Mouse (Mus musculus): Measurements from ENCODE around the gene Espn. TPM values are rescaled to one million over a fixed set of nuclear protein-coding genes. Genes with fewer than 3 reads are reported as not detected.

Espn gene
- total RNA-seq, 2 experiments from 2014 or later: 2.8 to 3.0 TPM

DNA sequence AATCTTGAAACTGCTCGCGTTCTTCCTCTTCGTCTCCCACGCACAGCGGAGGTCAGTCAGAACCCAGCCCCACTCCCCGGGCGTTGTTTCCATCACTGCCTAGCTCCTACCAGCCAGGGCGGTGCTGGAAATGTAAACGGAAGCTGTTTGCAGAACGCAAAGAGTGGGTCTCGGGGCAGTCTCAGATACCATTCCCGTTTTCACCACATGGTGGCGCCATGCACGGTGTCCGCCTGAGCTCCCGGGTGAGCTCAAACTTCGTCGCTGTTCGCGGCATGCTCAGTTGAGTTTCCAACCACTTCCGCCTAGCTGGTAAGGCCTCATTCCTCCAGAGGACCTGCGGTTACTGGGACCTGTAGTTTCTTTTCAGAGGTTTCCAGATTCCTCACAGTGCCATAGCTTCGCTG lies 1.6 kb upstream of the Espn start:
- DNase-seq (ENCODE audit: low spot score in 2 of 2): peak; percentile 64 to 81

DNA sequence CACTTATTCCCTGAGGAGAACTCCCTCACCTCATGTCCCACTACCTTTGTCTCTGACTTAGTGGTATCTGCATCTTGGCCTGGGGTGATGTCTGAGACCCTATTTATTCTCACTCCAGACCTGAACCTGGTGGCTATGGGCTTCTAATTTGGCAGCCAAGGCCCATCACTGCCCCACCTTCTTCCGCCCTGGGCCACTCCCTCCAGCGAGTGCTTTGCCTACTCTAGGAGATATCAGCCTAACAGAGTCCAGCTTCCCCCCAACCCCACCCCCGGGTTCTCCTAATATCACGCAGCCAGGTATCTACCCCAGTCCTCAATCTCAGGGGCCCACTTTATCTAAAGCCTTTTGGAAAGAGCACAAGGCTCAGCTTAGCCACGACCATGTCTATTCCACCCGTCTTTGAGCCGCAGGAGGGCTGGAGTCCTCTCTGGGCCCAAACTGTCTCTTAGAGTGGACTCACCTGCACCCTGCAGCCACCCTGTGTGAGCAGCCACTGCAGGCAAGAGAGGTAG lies 663 bp downstream of the Espn start:
- DNase-seq (ENCODE audit: low spot score in 2 of 2): no peak

DNA sequence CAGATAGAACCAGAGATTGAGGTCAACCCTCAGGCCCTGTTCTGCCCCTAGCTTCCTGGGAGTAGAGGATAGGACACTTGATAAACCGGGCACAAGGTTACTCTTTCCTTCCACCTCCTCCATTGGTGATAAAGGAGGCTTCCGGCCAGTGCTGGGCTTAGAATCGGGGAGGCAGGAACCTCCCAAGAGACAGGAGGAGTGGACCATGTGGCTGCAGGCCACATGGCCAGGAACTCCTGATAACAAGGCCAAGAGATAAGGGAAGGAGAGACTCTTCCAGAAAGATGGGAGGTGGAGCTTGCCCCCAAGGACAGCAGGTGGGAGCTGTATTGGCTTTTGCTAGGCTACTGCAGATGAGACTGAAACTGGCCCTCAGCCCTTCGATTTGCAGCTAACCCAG lies 1.6 kb downstream of the Espn start:
- DNase-seq (ENCODE audit: low spot score in 2 of 2): no peak

DNA sequence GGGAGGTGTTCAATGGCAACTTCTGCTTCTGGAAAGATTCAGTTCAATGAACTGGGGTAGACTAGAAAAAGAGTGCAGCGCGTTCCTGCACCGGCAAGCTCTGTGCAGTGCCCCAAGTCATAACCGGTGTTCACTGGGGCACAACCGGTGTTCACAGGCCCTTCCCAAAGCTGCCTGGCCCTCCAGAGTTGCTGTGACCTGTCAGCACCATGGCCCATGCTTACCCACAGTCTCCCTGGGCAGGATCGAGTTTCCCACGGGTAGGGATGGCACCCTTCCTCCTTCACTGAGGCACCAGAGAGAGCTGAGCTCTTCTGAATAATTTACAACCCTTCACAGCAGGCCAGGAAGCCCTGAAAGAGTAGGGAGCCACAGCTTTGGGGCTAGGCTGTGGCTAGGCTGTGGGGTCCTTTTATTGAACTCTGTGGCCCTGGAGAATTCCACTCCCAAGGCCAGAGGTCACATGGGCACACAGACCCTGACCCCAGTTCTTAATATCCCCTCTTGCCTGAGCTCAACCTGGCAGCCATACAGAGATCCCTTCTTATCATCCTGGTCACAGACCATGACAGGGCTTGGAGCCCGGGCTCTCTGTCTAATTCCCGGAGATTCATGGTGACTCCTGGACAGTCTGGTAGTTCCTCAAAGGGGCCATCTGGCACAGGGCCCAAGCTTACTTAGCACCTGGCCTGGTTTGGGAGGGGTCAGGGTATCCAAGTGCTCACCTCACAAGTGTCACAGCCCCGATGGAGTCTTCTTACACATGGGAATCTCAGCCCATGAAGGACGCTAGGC lies 5.9 kb downstream of the Espn start:
- no peak for DNase-seq (ENCODE audit: low spot score in 2 of 2)

DNA sequence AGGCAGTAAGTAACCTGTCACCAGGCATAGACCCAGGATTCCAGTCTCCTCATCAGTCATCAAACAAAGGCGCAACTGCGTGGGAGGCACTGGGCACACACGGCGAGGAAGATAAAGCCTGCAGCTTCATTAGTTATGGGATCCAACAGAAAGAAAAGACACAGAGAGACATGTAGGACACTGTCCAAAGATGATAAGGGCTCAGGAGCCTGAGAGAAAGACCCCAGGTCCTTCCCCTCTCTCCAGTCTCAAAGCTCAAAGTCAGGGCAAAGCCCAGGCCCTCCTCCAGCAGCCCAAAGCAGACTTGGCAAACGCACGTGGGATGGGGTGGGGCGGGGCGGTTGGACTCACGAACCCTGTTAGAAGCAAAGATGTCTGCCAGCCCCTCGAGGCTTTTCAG lies 6.7 kb downstream of the Espn start:
- DNase-seq (ENCODE audit: low spot score in 2 of 2): no peak

DNA sequence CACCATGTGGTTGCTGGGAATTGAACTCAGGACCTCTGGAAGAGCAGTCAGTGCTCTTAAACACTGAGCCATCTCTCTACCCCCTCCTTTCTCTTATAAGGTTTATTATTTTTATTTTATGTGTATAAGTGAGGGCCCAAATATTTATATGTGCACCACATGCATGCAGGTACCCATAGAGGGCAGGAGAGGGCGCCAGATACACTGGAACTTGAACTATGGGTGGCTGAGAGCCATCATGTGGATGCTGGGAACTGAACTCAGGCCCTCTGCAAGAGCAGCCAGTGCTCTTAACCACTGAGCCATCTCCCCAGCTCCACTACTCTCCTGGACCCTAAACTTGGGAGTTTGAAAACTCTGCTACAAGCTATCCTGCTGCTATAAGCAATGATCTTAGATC lies 8.5 kb downstream of the Espn start:
- DNase-seq (ENCODE audit: low spot score in 2 of 2): no peak

DNA sequence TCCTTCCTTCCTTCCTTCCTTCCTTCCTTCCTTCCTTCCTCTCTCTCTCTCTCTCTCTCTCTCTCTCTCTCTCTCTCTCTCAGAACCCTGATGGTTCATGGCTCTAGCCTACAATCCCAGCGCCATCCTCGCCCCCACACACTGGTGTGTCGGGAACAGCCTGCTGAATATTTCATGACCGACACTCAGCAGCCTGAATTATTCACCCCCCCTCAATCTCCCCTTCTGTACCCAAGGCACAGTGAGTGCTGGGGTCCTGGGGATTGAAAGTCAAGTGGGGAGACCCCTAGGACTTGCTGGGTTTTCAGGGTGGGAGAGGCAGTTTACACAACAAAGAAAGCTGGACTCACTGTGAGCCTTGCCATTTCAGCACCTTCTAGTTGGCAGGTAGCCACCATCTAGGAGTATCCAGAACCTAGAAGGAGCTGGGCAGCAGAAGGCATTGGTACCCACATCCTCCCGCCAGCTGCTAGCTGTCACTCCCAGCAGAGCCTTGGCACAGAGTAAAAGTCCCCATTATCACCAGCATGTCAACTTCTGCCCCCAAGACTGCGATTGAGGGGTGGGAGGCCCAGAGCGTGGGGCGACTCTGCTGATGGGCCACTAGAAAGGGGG lies 10.5 kb downstream of the Espn start:
- DNase-seq (ENCODE audit: low spot score in 2 of 2): peak in 1 of 2 experiments; percentile 67

DNA sequence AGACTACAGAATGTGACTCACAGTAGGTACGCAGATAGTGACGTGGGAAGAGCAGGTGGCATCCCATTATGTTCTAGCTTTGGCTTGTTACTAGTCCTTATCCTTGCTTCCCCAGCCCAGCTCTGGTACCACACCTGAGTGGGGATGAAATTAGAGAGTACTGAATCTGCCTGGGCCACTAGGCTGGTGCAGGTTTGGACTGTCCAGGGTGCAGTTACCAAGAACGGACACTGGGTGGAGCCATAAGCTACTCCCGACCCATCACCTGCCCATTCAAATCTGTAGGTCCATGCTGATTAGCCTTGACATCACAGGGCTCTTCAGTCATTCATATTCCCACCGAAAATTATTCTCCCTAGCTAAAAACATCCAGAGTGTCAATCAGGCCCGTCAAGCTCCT lies 11.7 kb downstream of the Espn start:
- peak in 1 of 2 experiments; percentile 51 for DNase-seq (ENCODE audit: low spot score in 2 of 2)

DNA sequence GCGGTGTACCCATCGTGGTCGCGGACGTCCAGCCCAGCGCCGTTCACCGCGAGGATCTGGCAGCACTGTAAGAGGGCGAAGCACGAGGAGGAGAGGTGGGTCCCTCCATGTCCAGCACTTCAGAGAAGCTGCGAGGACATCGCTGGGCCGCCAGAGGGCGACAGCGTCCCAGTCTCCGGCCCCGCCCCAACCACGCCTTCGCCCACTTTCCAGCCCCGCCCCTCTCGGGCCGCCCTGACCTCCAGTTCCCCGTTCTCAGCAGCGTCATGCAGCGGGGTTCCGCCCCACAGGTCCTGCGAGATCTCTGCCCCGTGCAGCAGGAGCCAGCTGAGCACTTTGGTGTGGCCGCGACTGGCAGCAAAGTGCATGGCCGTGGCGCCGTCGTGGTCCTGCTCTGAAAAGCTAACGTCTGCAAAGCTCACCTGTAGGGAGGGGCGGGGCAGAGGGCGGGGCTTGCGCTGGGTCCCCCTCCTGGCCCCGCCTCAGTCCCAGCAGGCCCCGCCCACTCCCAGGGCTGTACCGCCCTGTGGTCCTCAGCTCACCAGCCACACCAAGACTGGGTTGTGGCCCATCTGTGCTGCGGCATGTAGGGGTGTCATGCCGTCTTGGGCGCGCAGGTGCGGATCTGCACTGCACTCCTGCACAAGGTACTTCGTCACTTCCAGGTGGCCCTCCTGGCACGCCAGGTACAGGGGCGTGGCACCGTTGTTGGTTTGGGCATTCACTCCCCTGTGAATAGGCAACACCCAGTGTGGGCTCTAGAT lies 13.5 kb downstream of the Espn start:
- DNase-seq (ENCODE audit: low spot score in 2 of 2): peak in 1 of 2 experiments; percentile 78

DNA sequence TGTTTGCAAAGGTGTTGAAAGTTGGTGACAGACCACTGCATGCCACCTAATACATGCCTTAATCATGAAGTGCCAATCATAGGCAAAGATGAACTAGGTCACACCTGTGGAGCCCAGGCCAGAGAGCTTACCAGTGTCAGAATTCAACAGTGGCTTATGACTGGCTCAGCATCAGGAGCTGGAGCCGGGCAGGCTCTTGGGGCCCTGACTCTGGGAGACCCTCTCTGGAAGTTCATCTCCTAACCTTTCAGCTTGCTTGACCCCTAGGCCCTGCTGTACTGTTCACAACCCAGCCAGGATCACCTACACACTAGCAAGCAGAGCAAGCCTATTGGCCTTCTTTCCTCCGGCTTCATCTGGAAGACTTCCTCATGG lies 15.3 kb downstream of the Espn start:
- DNase-seq (ENCODE audit: low spot score in 2 of 2): no peak

DNA sequence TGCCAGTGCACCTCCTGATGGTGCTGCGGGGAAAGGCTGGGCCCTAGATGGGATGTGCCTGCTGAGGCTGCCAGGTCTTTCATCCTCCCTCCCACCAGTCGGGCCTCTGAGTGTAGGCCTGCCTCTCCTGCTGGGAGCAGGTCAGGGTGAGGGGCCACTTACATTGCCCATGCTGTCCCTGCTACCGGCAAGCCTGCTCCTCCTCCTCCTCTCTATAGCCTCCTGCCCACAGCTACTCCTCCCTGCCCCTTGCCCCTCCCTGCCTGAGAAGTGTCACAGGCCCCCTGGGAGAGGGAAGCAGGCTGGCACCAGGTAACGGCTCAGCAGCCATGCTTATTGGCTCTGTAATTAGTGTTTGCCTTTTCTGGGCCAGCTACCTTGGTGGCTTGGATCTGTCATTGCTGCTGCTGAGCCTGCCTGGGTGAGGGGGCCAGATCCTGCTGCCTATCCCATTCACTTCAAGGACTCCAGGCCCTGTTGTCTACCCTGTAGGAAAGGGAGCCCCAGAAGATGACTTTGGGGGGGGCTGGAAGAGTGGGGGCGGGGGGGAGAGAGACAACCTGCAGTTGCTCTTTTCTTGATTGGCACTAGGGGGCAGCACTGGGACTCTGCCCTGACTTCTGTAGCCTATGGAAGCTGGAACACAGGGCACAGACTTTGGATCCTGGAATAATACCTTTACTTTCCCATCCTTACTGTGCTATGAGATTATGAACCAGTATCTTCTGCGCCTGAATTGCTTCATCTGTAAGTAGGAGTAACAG lies 15.9 kb downstream of the Espn start:
- DNase-seq (ENCODE audit: low spot score in 2 of 2): no peak

DNA sequence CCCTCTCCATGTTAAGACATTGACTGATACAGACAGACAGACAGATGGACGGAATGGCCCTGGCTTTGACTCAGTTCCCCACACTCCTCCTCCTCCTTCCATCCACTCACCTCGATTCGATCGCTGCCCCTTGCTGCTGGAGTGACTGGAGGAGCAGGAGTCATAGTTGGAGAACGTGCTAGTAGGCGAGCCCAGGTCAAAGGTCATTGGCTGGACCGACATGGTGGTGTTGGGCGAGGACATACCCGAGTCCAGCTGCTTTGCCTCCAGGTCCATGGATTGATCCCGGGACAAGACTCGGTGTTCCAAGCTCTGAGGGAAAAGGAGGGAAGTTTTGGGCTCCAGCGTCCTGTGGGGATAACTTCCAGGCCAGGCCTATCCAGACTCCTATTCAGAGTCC lies 16.8 kb downstream of the Espn start:
- no peak for DNase-seq (ENCODE audit: low spot score in 2 of 2)

DNA sequence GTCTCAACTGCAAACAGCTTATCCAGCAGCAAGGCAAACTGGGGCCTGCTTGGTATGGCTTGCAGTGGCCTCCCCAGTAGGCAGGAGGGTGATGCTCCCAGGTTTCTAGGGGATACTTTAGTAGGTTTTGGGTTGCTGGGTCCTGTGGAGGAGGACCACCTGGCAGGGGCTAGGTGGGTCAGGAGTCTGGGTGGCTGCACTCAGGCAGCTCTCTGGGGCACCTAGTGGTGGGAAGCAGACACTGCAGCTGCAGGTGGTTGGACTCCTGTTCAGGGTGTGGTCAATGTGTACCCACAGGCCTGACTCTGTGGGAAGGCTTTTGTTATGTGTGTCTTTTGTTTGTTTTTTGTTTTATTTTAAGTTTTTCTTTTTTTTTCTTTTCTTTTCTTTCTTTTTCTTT lies 17.7 kb downstream of the Espn start:
- DNase-seq (ENCODE audit: low spot score in 2 of 2): peak in 1 of 2 experiments; percentile 53

DNA sequence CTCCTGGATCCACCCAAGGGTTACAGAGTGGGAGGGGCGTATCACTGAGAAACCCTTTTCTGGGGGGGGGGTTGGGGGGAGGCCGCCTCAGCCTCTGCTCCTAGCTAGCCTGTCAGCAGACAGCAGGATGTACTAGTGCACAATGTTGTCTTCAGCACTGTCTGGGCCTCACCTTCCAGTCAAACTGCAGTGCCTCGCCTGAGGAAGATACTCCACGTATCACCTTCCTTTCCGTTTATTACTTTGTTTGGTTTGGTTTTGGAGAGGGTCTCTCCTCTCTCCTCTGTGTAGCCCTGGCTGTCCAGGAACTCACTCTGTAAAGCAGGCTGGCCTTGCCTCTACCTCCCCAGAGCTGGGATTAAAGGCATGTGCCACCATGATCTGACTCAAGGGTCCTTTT lies 19.0 kb downstream of the Espn start:
- DNase-seq (ENCODE audit: low spot score in 2 of 2): no peak

DNA sequence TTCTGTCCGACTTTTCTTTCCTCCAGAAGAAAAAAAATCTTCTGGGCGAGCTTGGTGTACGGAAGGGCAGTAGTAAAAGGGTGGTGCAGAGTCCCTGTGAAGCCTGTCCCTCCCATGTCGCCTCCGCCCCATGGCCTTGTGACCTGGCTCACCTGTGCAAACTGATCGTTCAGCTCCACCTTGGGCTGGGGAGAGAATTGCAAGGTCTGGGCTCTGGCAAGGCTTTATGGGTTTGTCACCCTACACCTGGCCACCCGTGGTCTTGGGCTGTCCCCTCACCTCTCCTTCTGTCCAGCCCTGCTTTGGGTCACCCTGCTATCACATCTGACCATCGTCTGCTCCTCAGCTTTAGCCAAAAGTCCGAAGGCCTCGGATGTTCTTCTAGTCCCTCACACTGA lies 19.4 kb downstream of the Espn start:
- no peak for DNase-seq (ENCODE audit: low spot score in 2 of 2)

DNA sequence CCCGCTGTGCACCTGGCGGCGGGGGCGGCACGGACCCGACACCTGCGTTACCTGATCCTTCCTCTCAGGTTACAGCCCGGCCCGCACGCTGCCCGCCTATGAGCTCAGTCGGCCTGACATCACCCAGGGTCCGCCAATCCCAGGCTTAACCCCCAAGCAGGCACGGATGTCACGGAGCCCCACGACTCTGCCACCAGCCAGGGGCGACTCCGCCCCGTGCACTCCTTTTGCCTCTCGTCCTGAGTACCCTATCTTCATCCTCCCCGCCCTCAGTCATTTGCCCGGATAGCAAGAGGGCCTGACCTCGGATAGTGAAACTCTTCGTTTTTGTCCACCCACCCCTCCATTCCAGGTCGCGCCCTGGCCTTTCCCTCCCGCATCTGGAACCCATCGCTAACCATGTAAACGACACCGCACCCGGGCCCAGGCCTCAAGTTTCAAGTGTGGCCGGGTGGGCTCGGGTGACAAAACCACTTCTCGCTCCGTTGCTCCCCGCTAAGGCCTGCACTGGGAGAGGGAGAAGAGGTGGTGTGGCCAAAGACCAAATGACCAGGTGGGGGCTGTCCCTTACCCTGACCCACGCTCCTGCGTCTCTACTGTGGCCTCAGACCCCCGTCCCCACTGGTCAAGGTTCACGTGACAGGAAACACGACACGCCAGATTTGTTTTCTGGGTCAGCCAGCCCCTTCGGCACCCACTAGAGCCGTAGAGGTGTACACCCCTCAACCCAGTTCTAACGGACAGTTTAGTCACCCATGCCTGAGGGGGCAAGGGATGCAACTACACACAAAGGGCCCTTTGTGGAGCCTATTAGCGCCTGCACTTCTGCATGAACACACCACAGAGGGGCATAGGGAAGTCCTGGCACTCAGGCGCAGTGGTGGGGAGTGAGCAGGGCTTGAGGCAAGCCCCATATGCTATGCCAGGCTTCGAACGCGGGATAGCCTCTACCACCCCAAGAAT lies 20.1 kb downstream of the Espn start:
- DNase-seq (ENCODE audit: low spot score in 2 of 2): no peak

DNA sequence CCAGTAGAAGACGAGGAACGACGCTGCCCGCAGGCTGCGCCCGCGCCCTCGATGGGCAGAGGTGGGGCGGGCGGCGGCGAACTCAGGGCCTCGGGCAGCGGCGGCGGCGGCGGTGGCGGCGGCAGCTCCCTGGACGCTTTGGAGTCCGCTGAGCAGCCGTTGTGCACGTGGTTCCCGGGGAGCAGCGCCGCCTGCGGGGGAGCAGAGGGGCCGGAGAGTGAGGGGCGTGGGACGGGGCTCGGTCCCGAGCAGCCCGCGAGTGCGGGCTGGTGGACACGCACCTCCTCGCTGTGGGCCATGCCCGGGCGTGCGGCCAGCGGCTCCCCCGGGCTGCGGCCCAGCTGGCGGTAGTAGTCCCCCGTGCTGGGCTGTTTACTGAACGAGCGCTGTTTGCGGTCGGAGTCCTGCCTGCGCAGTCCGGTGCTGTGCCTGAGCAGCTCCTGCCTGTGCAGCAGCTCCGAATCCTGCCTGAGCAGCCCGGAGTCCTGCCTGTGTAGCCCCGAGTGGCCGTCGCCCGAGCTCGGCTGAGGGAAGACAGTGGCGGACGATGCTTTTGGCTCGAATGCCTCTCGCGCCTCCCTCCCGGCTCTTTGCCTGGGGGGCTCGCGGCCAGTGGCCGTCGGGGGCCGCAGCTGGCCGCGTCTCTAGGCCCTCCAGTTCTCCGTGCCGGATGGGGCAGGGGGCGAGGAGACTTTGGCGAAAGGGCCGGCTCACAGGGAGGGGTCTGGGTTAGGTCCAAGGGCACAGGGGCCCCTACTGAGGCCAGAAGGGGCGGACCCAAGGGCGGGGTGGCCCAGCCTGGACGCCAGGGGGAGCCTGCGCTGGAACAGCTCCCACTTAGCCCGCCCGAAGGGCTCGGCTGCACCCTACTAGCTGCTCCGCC lies 21.2 kb downstream of the Espn start:
- peak in 1 of 2 experiments; percentile 42 for DNase-seq (ENCODE audit: low spot score in 2 of 2)

DNA sequence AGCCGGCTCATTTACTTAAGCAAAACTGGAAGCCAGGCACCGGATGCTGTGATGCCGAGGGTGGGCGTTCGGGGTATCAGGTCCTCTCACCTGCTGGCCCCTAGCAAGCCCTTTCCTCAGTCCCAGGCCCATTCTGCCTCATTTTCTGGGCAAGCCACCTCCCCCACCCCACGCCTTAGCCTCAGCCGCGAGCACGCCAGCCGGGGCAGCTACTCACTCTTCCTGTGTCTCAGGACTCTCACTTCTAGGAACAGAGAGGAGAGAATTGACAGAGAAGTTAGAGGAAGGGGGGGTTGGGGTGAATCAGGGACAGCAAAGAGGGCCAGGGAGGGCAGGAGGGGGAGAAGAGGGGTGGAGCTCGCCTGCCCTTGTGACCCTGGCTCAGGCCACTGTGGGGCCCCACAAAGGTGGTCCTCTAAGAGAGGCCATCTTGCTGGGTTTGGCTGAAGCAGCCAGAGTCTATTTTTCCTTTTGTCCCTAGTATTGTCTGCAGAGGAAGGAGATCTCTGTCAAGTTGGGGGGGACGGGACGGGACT lies 22.7 kb downstream of the Espn start:
- DNase-seq (ENCODE audit: low spot score in 2 of 2): no peak

DNA sequence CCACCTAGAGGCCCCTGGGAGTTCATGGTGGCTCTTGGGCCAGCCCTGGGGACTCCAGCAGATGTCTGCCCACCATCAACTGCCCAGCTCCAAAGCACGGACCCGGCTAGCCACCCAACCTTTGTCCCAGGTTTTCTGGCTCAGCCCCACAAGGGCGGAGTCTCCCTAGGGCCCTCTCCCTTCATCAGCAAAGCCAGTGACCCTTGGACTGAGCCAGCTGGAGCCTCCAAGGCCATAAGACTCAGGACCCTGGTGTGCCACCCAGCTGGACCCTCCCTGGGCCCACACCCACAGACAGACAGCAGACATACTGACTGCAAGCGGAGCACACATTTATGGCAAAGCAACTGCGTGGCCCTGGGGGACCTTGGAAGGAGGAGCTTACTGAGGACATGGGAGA lies 23.4 kb downstream of the Espn start:
- no peak for DNase-seq (ENCODE audit: low spot score in 2 of 2)
